Mouse (Mus musculus) retina, postnatal 1 day (tissue): ENCODE measurements around the gene Sp8.

Experiments used
- DNase-seq: peaks from one replicate; pipeline ENCODE4 v3.0.0-alpha.2; 2012

The Sp8 gene

GRCm38 (mm10) chr12:118849203-118849861, 3.2 kb downstream of the Sp8 start:
- peak; percentile 34 for DNase-seq

GRCm38 (mm10) chr12:118849996-118850395, 3.9 kb downstream of the Sp8 start:
- DNase-seq, result peak; percentile 40

- peak; percentile 36 for DNase-seq
Observed at GRCm38 (mm10) chr12:118850851-118851410, 4.8 kb downstream of the Sp8 start.

- DNase-seq, result no peak
Observed at GRCm38 (mm10) chr12:118853331-118853730, 7.2 kb downstream of the Sp8 start.

GRCm38 (mm10) chr12:118854401-118854800, 8.3 kb downstream of the Sp8 start:
- DNase-seq, result peak; percentile 40

GRCm38 (mm10) chr12:118854831-118855453, 8.8 kb downstream of the Sp8 start:
- DNase-seq, result peak; percentile 91

- no peak for DNase-seq
Observed at GRCm38 (mm10) chr12:118856151-118856550, 10.0 kb downstream of the Sp8 start.

GRCm38 (mm10) chr12:118872673-118873072, 26.5 kb downstream of the Sp8 start:
- DNase-seq, result no peak

- DNase-seq, result no peak
Observed at GRCm38 (mm10) chr12:118882790-118883189, 36.7 kb downstream of the Sp8 start.

- DNase-seq, result no peak
Observed at GRCm38 (mm10) chr12:118887964-118888363, 41.8 kb downstream of the Sp8 start.
